Mouse (Mus musculus): ENCODE measurements around the gene Ak4. TPM values are rescaled to one million over a fixed set of nuclear protein-coding genes. Genes with fewer than 3 reads are reported as not detected.
"Not testable (repeated sequence)": the region's sequence is repeated elsewhere in the genome, so short reads cannot be mapped to it uniquely, and the experiment has no call there.

The Ak4 gene
- polyA plus RNA-seq, 1 experiment = 0.68 TPM

- H3K36me3 ChIP-seq (ENCODE audit: control insufficient read depth, insufficient read depth) = no peaks in the 10 kb centered on the region
- H3K4me3 ChIP-seq = no peak overlapping the region
- no peak overlapping the region for H3K4me2 ChIP-seq (ENCODE audit: low read depth)
- no peaks in the 10 kb centered on the region for H3K79me2 ChIP-seq (ENCODE audit: control insufficient read depth, insufficient read depth)
- TF ChIP-seq MYOG (IDR thresholded peaks at IDR 0.05; ENCODE audit: control insufficient read depth in 1 of 3, insufficient read depth in 1 of 3, insufficient read length in 2 of 3, low read depth in 2 of 3) (no peak), USF1 (IDR thresholded peaks at IDR 0.05; ENCODE audit: low read depth) (no peak), TCF12 (IDR thresholded peaks at IDR 0.05; ENCODE audit: insufficient read depth, poor library complexity, severe bottlenecking) (no peak), REST (IDR thresholded peaks at IDR 0.05; ENCODE audit: insufficient read depth, insufficient read length) (no peak), SRF (IDR thresholded peaks at IDR 0.05; ENCODE audit: control insufficient read depth, insufficient read length, low read depth) (no peak), E2F4 (IDR thresholded peaks at IDR 0.05; ENCODE audit: insufficient read depth) (no peak), MYOD1 (IDR thresholded peaks at IDR 0.05; ENCODE audit: control insufficient read depth in 1 of 3, insufficient read length in 2 of 3, low read depth in 2 of 3) (no peak), POLR2AphosphoS2 (IDR thresholded peaks at IDR 0.05; ENCODE audit: insufficient read length, low read depth) (no peak), POLR2A (IDR thresholded peaks at IDR 0.05; ENCODE audit: insufficient read length, low read depth) (no peak), TCF3 (IDR thresholded peaks at IDR 0.05; ENCODE audit: insufficient read length, low read depth) (no peak), CEBPB (IDR thresholded peaks at IDR 0.05; ENCODE audit: insufficient read depth, poor library complexity, severe bottlenecking) (no peak), MAX (IDR thresholded peaks at IDR 0.05; ENCODE audit: low read depth) (no peak)
- no peaks in the 10 kb centered on the region for H3K27me3 ChIP-seq (ENCODE audit: control insufficient read depth, insufficient read depth, insufficient read length)
- H3ac ChIP-seq (ENCODE audit: control insufficient read depth, insufficient read length) = no peak overlapping the region
These were observed 24.4 kb downstream of the Ak4 start for GRCm38 (mm10) chr4:101443419-101443991.

GRCm38 (mm10) chr4:101445660-101446059, 26.6 kb downstream of the Ak4 start:
- Histone ChIP-seq H3ac (ENCODE audit: control insufficient read depth, insufficient read length) (no peak overlapping the region), H3K4me2 (ENCODE audit: low read depth) (no peak overlapping the region), H3K79me2 (ENCODE audit: control insufficient read depth, insufficient read depth) (no peaks in the 10 kb centered on the region), H3K4me3 (no peak overlapping the region), H3K27me3 (ENCODE audit: control insufficient read depth, insufficient read depth, insufficient read length) (no peaks in the 10 kb centered on the region), H3K36me3 (ENCODE audit: control insufficient read depth, insufficient read depth) (no peaks in the 10 kb centered on the region)
- no peak for TF ChIP-seq MYOD1 (IDR thresholded peaks at IDR 0.05; ENCODE audit: control insufficient read depth in 1 of 3, insufficient read length in 2 of 3, low read depth in 2 of 3)
- no peak for TF ChIP-seq POLR2AphosphoS2 (IDR thresholded peaks at IDR 0.05; ENCODE audit: insufficient read length, low read depth)
- no peak for TF ChIP-seq SRF (IDR thresholded peaks at IDR 0.05; ENCODE audit: control insufficient read depth, insufficient read length, low read depth)
- TF ChIP-seq MAX (IDR thresholded peaks at IDR 0.05; ENCODE audit: low read depth) = no peak
- TF ChIP-seq TCF3 (IDR thresholded peaks at IDR 0.05; ENCODE audit: insufficient read length, low read depth) = no peak
- TF ChIP-seq CEBPB (IDR thresholded peaks at IDR 0.05; ENCODE audit: insufficient read depth, poor library complexity, severe bottlenecking) = no peak

DNA sequence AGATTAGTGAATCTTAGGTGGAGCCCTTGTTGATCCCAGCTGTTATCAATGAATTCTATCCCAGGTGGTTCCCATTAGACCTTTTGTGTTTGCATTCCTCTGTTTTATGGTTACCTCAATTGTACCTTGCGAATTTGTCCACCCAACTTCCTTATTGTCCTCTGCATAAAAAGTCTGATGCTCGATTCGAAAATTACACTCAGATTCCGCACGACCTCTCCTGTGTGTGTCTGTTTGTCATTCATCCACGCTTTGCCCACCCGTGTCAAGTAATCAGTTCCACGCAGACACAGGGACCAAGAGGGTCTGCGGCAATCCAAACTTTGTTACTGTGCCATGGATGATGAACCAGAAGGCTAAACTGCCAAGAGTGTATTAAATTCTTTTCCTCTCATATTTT, 27.5 kb downstream of the Ak4 start:
- H3K36me3 ChIP-seq (ENCODE audit: control insufficient read depth, insufficient read depth); H3K27me3 ChIP-seq (ENCODE audit: control insufficient read depth, insufficient read depth, insufficient read length); H3ac ChIP-seq (ENCODE audit: control insufficient read depth, insufficient read length); H3K4me2 ChIP-seq (ENCODE audit: low read depth); H3K4me3 ChIP-seq; H3K79me2 ChIP-seq (ENCODE audit: control insufficient read depth, insufficient read depth): not testable (repeated sequence)

DNA sequence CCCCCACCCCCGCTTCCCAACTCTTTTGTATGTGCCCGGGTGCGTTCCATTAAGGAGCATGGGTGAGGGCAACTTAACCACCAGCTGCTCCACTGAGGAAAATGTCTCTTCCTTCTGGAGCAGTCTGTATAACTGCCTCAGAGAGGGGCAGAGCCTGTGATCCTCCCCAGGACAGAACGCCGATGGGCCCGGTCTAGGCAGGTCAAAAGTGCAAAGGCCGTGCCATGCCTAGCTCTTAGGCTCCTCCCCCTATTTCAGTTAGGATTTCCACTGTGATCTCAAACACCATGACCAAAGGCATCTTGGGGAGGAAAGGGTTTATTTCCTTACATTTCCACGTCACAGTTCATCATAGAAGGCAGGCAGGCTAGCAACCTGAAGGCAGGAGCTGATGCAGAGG, 29.6 kb downstream of the Ak4 start:
- Histone ChIP-seq H3K4me3 (no peak overlapping the region), H3K36me3 (ENCODE audit: control insufficient read depth, insufficient read depth) (no peaks in the 10 kb centered on the region), H3K27me3 (ENCODE audit: control insufficient read depth, insufficient read depth, insufficient read length) (no peaks in the 10 kb centered on the region), H3K4me2 (ENCODE audit: low read depth) (no peak overlapping the region), H3K79me2 (ENCODE audit: control insufficient read depth, insufficient read depth) (no peaks in the 10 kb centered on the region), H3ac (ENCODE audit: control insufficient read depth, insufficient read length) (no peak overlapping the region)
- no peak for TF ChIP-seq USF1 (IDR thresholded peaks at IDR 0.05; ENCODE audit: low read depth)

DNA sequence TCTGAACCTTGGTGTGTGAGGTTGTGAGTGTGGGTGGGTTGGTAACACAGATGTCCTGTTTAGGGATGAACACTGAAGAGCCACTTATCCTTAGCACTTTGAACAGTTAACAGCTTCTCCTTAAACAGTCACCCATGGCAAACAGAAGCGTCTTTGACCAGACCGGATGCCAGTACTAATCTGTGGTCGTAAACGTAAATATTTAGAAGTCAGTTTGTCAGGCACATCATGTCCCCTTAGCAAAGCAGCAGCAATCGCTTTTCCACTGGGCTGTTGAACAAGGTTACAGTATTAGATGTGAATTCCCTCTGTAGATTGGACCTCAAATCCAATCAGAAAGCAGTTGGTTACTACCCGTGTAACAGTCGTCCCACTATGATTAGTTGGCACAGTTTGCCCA, 30.3 kb downstream of the Ak4 start:
- Histone ChIP-seq H3K4me2 (ENCODE audit: low read depth) (no peak overlapping the region), H3K36me3 (ENCODE audit: control insufficient read depth, insufficient read depth) (no peaks in the 10 kb centered on the region), H3K27me3 (ENCODE audit: control insufficient read depth, insufficient read depth, insufficient read length) (no peaks in the 10 kb centered on the region), H3K79me2 (ENCODE audit: control insufficient read depth, insufficient read depth) (no peaks in the 10 kb centered on the region), H3K4me3 (no peak overlapping the region), H3ac (ENCODE audit: control insufficient read depth, insufficient read length) (no peak overlapping the region)
- TF ChIP-seq USF1 (IDR thresholded peaks at IDR 0.05; ENCODE audit: low read depth) (no peak), TCF12 (IDR thresholded peaks at IDR 0.05; ENCODE audit: insufficient read depth, poor library complexity, severe bottlenecking) (no peak), CEBPB (IDR thresholded peaks at IDR 0.05; ENCODE audit: insufficient read depth, poor library complexity, severe bottlenecking) (no peak)

DNA sequence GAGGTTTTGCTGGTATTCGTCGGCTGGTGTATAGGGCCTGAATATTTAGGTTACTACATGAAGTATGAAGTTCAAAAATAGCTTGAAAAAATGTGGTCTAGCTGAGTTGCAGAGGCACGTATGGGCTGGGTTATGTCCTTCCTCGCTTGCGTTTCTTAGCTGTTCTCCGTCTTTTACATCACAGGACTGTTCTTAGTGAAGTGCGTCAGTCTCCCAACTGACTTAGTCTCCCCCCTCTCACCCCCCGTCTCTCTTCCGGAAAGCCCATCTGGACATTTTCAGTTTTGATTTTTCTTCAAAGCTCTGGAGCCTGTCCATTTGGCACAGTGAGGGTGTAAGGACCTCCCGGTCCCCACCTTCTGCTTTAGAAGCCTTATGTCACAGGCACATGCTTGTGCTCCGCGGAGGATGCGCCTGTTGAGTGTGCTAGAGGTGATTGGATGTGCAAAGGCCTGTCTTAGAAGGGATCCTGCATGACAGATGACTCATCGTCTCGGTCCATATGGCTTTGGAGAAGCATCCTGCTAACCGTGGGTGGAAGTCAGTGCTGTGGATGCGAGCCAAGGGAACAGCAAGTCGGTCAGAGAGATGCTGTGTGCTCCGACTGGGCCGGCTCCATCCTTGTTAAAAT, 31.2 kb downstream of the Ak4 start:
- TF ChIP-seq MYOD1 (IDR thresholded peaks at IDR 0.05; ENCODE audit: control insufficient read depth in 1 of 3, insufficient read length in 2 of 3, low read depth in 2 of 3) = no peak
- TF ChIP-seq SRF (IDR thresholded peaks at IDR 0.05; ENCODE audit: control insufficient read depth, insufficient read length, low read depth) = no peak
- no peak for TF ChIP-seq MAX (IDR thresholded peaks at IDR 0.05; ENCODE audit: low read depth)
- TF ChIP-seq REST (IDR thresholded peaks at IDR 0.05; ENCODE audit: insufficient read depth, insufficient read length) = no peak
- TF ChIP-seq TCF12 (IDR thresholded peaks at IDR 0.05; ENCODE audit: insufficient read depth, poor library complexity, severe bottlenecking) = no peak
- TF ChIP-seq MYOG (IDR thresholded peaks at IDR 0.05; ENCODE audit: control insufficient read depth in 1 of 3, insufficient read depth in 1 of 3, insufficient read length in 2 of 3, low read depth in 2 of 3) = no peak
- no peak for TF ChIP-seq CEBPB (IDR thresholded peaks at IDR 0.05; ENCODE audit: insufficient read depth, poor library complexity, severe bottlenecking)
- no peak for TF ChIP-seq TCF3 (IDR thresholded peaks at IDR 0.05; ENCODE audit: insufficient read length, low read depth)
- TF ChIP-seq USF1 (IDR thresholded peaks at IDR 0.05; ENCODE audit: low read depth) = no peak
- TF ChIP-seq POLR2AphosphoS2 (IDR thresholded peaks at IDR 0.05; ENCODE audit: insufficient read length, low read depth) = no peak
- TF ChIP-seq POLR2A (IDR thresholded peaks at IDR 0.05; ENCODE audit: insufficient read length, low read depth) = no peak
- no peak for TF ChIP-seq E2F4 (IDR thresholded peaks at IDR 0.05; ENCODE audit: insufficient read depth)
- H3K36me3 ChIP-seq (ENCODE audit: control insufficient read depth, insufficient read depth) = no peaks in the 10 kb centered on the region
- H3K4me2 ChIP-seq (ENCODE audit: low read depth) = no peak overlapping the region
- no peaks in the 10 kb centered on the region for H3K27me3 ChIP-seq (ENCODE audit: control insufficient read depth, insufficient read depth, insufficient read length)
- H3K4me3 ChIP-seq = no peak overlapping the region
- H3ac ChIP-seq (ENCODE audit: control insufficient read depth, insufficient read length) = no peak overlapping the region
- no peaks in the 10 kb centered on the region for H3K79me2 ChIP-seq (ENCODE audit: control insufficient read depth, insufficient read depth)

Data from myocyte (in vitro differentiated cells).